Mouse (Mus musculus): Measurements from ENCODE around the gene Aqr.
"Not testable (repeated sequence)": the region's sequence is repeated elsewhere in the genome, so short reads cannot be mapped to it uniquely, and the experiment has no call there.

Aqr gene

DNA sequence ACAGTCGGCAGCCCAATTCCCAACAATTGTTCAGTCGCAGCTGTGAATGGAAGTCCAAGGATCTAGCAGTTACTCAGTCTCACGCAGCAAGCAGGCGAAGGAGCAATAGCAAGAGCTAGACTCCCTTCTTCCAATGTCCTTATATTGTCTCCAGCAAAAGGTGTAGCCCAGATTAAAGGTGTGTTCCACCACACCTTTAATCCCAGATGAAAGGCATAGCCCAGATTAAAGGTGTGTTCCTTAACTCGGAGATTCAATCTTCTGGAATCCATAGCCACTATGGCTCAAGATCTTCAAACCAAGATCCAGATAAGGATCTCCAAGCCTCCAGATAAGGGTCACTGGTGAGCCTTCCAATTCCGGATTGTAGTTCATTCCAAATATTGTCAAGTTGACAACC lies at the start of gene Aqr:
TSS of gene Aqr (minus strand) at position 101 of the 400 bp plus-strand sequence.
- not testable (repeated sequence) for DNase-seq (ENCODE audit: low spot score)

DNA sequence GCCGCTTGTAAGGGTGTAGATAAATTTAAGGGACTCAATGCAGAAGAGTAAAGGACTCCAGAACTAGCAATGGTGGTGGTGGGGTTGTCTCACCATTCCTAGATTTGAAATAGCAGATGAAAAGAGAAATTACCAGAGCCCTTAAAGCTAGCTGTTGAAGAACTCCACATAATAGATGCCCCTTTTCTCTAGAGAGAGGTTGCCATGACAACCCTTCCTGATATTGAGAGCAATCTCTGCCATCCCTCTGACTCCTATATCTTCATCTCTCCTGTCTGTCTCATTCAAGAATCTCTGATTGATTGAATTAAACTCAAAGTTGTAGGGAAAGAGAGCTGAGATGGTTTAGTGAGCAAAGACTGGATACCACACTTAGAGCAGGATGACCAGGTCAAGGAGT lies 49.7 kb upstream of the Aqr start:
- DNase-seq (ENCODE audit: low spot score) = no peak

DNA sequence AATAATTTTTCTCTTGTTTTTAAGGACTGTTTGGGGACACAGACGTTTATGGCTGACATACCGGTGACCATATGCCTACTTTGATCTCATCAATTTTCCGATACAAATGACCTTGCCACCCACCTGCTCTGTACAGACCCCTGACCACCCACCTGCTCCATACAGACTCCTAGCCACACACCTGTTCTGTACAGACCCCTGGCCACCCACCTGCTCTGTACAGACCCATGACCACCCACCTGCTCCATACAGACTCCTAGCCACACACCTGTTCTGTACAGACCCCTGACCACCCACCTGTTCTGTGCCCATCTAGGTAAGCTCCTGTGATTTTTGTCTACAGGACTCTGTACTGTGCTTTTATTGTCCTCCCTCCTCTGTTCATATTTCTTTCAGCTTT lies 48.8 kb upstream of the Aqr start:
- DNase-seq (ENCODE audit: low spot score) = no peak

DNA sequence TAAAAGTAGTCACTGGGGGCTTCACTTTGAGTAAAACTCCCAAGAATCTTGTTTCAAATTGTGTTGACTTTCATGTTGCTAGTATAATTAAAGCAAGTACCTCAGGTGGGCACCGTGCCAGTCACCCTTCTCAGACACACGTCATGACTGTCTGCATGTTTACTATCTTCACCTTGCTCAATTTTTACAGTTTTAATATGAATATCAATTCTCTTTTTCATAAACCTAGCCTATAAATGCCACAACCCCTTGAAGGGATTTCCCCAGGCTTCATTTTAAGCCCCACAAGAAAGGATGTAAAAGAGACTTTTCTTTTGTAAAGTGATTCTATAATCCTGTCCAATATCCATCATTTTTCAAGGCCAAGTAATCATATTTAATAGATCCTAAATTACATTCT lies 44.4 kb upstream of the Aqr start:
- peak; percentile 42 for DNase-seq (ENCODE audit: low spot score)

DNA sequence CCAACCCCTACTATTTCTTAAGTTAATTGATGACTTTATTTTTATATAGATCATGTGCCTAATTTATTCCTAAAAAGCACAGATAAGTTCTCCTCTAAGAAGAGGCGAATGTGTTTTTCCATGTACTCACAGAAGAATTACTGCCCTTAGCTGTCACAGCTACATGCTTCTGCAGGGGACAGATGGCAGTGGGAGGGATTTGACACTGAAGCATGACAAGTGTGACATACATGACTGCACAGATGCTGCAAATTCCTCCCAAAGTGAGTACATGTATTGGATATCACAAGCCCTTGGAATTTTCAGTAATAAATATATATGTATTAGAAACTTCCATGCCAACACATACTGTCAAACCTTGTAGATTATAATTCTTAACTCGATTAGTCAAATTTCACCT lies 41.8 kb upstream of the Aqr start:
- DNase-seq (ENCODE audit: low spot score) = no peak

DNA sequence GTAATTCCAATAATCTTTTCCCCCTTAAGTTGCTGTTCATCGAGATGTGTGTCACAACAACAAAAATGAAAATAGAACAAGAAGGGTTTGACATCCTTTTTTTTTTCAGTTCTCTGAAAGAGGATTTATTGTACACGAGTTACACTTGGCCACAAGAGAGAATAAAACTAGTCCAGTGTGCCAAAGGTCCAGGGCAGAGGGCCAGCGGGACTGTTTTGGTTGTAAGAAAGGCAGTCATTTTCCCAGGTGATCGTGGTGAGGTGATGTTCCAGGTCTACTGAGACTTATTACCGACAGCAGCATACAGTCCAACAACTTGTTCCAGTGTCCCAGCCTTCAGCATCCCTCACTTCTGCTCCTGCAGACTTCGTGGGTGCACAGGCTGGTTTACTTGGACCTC lies 18.2 kb upstream of the Aqr start:
- DNase-seq (ENCODE audit: low spot score) = no peak

DNA sequence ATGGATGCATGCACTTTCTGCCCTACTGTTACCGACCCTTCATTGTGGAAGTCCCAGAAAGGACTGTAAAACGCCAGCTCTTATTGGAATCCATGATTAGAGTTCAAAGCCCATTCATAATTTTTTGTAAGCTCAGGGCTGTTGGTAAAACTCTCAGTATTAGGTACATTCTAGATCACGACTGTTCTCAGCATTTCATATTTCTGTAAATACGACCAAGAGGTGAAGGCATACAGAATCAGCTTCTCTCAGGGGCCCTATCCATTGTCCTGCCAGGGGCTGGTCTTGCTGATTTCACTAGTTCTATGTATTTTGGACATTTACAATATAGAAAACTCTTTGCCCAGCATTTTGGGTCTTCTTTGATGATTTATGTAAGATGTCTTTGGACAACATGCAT lies 14.8 kb upstream of the Aqr start:
- no peak for DNase-seq (ENCODE audit: low spot score)

DNA sequence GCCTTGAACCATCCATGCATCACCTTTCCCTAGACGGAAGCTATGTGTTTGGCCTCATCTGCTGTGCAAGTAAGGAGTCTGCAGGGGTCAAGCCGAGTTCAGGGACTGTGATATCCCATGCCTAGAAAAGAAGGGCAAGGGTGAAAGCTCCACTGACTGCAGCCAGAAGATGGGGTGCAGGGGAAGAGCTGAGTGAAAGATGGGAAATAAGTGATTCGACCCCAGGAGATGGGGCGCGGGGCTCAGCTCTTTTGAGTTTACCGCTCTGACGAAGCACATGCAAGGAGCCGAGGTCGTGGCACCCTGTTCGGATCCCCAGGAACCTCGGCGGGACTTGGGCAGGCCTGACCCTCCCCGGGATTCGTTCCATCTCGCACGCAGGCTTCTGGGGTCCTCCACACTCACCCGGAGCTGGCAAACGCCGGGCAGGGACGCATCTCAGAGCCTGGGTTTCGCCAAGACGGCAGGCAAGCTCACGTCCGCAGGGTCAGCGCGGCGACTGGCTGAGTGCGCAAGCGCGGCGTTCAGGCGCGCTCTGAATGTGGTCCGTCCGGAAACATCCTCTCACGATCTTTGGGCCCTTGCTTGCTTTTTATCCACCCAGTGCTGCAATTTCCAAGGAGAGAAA lies 14.2 kb upstream of the Aqr start, which contains the start of gene Zfp770:
TSS of gene Zfp770 (minus strand) at position 538 of the 628 bp plus-strand sequence.
- DNase-seq (ENCODE audit: low spot score) = peak; percentile 82

DNA sequence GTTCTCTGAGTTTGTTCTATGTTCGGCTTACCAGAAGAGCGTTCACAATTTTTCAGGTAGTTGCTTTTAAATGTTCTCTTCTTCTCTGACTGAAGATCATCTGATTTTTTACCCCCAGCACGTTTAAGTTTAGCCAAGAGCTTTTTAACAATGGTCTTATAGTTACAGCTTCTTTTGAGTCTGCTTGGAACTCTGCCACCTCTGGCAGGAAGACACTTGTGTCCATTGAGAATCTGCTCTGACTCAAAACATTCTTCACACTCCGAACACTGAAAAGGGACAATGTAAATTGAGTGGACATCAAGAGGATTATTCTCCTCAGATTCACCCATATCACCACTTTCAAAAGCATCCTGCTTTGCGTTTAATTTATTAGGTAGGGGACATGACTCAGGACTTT lies 9.6 kb upstream of the Aqr start:
- DNase-seq (ENCODE audit: low spot score) = no peak

DNA sequence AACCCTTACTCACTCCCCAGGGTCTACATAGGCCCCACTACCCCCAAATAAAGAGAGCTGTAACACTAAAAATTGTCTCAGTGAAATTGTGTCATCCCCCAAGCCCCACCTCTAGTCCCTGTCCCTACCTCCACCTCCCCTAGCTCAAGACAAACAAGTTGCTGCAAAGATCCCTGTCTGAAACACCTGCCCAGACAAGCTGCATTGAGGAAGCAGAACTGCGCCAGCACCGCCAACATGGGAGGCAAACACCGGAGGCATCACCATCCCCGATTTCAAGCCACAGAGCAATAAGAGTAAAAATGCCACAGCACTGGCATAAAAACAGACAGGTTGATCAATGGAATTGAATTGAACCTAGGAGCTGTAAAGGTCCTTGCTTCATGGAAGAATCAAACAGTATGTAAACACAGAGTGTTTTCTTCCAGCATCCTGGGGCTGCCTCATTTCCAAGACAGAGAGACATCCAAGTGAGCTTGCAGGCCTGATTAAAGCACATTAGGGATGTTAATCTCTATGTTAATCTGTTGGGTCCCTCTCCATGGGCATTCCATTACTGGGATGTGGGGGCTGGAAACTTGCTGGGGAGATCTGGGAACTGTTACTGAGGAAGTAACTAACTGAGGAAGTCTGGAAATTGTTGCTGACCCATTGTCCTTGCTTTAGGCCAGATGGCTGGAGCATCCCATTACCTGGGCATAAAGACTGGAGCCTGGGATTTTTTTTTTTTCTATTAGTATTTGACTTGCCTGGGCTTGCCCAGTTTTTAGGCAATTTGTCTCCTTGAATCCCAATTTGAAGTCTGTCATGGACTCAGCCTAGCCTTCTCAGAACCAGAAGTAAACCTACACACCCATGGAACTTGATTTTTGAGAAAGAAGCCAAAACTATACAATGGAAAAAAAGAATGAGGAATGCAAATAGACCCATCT lies 8.8 kb downstream of the Aqr start:
- no peak for DNase-seq (ENCODE audit: low spot score)

DNA sequence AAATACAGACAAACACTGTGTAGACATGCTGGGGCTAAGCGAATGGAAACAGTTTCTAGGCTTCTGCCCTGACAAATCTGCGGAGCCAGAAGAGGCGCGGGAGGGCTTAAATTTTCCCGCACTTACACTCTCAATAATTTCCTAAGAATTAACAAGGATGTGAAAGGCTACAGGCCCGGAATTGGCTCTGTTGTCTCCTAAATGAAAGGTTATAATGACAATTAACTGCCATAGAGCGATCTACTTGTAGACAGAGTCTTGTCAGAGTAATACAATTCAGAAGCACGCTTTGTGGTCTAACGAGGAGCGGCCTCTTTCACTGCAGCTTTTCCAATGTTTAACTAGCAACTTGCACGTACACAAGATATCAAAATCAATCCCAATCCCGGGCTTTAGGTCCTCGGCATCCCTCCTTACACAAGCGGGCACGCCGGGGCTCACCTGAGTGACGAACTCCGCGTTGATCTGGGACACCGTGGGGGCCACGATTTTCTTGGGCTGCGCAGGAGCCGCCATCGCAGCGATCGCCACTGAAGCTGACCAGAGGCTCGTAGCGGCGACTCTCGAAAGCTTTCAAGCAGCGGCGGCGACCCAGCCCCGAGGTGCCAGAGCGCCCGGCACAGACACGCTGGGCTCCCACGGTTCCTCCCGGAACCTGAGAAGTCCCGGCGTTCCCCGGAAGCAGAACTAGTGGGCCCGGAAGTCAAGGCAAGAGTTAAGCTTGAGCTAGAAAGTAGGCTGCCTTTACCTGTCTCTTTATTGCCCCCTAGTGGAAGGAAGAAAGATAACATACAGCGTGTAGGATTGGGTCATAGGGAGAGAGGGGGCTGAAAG lies 12.0 kb downstream of the Aqr start:
- peak; percentile 77 for DNase-seq (ENCODE audit: low spot score)

DNA sequence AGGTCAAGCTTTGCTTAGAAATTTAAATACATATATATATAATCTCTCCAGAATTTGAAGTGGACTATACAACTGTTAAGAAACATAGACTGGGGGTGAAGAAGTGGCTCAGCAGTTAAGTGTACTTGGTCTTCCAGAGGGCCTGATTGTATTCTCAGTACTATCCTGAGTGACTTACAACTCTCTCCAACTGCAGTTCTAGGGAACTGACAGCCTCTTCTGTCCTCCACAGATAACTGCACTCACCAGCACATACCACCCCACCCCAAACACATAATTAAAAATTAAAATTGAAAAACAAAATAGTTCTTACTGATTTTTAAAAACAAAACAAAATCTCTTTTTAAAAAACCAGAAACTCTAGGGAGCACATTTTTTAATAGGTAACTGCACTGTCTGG lies 13.6 kb downstream of the Aqr start:
- DNase-seq (ENCODE audit: low spot score) = no peak

DNA sequence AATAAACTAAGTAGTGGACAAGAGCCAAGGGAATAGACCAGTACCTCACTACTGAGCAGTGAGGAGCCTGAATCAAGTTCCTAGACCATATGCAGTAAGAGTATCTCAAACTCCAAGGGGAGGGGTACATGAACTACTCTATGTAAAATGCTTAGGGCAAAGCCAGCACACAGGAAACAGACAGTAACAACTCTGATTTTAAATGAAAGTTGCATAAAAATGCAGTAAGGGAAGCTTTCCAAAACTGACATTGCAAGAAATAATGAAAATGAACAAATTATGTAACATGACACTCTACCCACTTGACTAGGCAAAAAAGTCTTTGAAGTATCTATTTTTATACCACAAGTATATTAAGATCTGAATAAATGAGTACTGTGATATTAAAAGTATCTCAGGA lies 19.0 kb downstream of the Aqr start:
- DNase-seq (ENCODE audit: low spot score) = no peak

DNA sequence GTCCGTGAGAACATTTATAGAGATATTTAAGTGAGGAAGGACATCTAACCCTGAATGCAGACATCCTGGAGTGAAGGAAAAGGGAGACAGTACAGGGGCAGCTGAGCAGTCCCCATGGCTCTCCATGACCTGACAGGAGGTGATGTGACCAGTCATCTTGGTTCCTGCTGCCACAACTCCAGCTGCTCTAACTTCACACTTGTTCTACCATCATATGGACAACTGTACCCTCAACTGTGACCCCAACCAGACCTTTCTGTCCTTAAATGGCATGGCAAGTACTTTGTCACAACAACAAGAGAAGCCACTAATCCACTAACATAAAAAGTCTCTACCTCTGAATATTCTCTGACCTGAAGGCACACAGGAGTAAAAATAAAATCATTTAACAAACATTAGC lies 24.8 kb downstream of the Aqr start:
- DNase-seq (ENCODE audit: low spot score) = no peak

DNA sequence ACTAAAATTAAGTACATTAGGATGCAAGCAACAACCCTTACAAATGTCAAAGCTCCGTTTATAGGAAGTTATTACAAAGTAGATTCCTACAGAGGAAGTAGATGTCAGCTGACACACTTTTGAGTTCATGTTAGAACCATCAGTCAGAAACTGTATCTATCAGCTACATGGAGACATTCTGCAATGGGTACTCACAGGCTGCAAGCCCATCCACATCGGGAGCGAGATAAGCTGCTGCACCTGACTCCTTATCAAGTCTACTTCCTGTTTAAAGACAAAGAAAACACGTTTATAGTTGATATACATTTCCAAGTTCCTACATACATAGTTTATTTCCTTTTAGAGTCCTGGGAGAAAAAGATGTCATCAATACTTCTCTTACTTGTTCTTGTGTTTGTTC lies 29.5 kb downstream of the Aqr start:
- no peak for DNase-seq (ENCODE audit: low spot score)

DNA sequence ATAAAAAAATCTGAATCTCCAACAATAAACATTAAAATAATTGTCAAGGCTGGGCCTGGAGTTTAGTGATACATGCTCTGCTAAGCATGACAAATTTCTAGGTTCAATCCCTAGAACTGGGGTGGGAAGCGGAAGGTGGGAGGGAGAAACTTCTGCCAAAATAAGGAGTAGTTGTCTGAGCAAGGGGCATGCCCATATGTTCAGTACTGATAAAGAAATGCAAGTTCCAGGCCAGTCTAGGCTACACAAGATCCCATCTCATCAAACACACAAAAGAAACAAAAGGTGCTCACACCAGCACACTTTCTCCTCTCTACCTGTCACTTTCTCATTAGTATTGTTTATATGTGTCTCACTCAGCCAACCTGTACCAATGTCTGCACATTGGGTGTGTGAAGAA lies 30.2 kb downstream of the Aqr start:
- DNase-seq (ENCODE audit: low spot score) = no peak

DNA sequence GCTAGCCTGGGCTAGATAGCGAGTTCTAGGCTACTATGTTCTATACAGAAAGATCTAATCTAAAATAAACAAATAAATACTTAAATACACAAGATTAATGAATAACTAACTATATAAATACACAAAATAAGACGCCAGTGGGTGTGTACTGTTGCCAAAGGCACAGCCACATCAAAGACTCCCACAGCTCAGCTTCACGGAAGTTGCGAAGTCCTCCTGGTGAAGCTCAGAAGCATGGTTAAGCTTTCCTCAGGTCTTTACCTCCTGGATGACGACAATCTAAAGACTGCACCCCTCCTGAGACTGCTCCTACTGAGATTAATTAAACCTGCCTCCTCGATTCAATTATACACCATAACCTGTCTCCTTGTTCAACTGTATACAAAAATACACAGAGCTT lies 33.6 kb downstream of the Aqr start:
- no peak for DNase-seq (ENCODE audit: low spot score)

DNA sequence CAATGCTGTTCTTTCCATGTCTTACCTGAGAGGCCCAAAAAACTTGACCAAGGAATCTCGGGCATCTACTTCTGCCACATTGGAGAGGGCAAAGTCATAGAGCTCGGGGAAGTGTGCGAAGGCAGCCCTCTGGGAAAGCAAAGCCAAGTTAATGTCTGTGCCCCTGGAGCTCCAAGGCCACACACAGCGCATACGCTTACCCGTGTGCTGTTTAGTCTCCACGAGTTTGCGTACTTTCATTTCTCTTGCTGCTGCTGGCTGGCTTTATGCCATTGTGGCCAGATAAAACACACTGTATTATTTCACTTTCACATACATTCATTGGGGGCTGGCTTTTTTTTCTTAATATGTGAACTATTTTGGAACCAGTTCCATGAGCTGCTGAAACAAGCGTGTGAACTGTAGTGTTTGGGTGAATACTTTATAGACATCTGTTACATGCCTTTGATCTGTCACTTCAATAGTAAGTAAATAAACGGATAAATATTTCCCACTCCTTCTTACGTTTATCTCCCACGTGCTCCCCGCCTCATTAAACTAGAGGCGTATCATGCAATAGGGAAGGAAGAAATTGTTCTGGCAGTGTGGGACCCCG lies 39.9 kb downstream of the Aqr start:
- no peak for DNase-seq (ENCODE audit: low spot score)

DNA sequence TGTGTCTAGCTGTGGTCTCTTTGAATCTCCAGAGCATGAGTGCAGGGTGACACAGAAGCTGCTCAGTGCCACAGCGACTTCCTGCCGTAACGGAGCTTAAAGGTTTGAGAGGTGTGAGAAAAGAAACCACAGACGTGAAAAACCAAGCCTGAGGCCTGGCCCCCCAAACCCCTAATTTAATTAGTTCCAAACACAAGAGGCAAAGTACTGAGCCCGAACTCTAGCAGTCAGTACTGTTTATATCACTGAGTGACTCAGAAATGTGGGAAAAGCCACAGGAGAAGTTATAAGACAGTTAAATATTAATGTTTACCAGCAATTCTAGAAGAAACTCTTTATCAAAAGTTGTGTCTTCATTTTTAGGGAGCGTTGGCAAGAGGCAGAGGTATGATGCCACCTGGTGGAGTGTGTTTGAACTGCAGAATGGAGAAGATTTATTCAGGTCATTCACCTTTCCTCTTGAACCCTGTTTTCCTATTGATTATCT lies 41.5 kb downstream of the Aqr start:
- peak; percentile 60 for DNase-seq (ENCODE audit: low spot score)

DNA sequence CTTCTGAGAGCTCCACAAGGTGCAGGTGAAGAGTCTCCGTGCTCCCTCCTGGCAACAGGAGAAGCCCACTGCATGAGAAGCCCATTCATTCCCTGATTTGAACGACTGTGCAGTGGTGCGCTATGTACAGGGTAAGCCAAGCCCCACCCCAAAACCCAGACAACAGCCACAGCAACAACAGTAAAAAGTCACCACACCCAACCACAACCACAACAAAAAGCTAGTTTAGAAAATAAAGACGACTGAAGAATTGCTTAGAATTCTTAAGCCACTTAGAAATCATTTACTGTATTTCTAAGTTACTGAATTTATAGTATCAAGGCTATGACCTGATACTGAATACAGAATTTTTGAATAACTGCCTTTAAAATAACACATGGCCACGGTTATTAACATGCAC lies 41.9 kb downstream of the Aqr start:
- DNase-seq (ENCODE audit: low spot score) = no peak

DNA sequence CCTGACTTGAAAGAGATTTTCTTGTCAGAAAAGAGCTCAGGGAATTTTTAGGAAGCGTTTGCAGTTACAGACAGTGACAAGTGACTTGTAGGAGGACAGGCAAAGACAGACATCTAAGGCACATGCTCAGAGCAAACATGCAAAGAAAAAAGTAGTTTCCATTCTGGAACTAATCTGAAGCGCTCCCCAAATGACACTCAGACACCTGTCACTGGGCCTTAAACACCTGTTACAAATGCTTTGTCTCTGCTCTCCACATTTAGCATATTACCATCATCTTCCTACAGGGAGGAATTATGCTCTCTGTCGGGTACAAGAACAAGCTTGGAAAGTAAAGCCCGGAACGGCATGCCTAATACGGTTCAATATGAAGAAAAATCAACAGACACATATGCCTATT lies 43.0 kb downstream of the Aqr start:
- DNase-seq (ENCODE audit: low spot score) = no peak

DNA sequence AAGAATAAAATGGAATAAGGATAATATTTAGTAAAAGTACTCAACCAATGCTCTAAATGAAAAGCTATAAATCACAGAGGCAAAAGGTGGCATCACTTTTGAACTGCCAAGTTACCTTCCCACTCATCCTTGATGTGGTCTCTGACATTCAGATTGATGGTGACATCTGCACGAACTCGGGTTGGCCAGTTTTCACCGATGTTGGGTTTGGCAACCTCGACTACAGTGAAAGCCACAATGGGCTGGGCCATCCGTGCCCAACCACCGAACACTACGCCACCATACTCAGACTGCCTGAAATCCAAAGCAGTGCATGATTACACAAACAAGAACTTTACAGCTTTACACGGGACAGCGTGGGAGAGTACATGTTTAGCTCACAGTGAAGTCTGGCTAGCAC lies 50.1 kb downstream of the Aqr start:
- DNase-seq (ENCODE audit: low spot score) = no peak

Measured in testis, postnatal 10 days (tissue).